Mouse (Mus musculus): ENCODE measurements at regions not wholly inside any gene's neighbourhood (a gene's known extent, or its start where the extent isn't known, plus 50 kb on each side); places are given as distances from the start of the nearest gene placed in this dataset.

DNA sequence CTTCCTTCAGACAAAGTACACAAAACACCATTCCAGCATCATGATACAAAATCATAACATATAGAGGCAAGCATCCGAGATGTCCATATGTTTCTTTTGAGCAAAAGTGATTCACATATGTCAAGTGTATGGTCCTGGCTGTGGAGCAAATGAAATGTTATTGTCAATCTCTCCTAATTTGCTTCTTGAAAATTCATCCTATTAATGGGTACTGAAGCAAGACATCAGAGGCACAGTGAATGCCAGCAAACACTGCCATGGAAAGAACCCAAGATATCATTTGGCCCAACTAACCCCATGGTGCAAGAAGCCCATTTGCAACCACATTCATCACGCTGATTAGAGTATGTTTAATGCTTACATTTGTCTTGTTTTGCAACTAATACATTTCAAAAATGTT, 361.1 kb downstream of the Galc start:
- no peak overlapping the region for H3K4me3 ChIP-seq (replicated peaks; ENCODE audit: extremely low read depth, low read depth, low read length)
- TF ChIP-seq CTCF (IDR thresholded peaks at IDR 0.05; ENCODE audit: insufficient read depth, low read length) (no peak), POLR2A (IDR thresholded peaks at IDR 0.05; ENCODE audit: borderline replicate concordance, extremely low read depth, low read depth, low read length) (no peak)
- DNase-seq: no peak
- 73% methylated on average over 2 of the region's 2 CpGs for WGBS
- no peaks in the 10 kb centered on the region for H3K4me1 ChIP-seq (ENCODE audit: control insufficient read depth, insufficient read depth, low read length)

DNA sequence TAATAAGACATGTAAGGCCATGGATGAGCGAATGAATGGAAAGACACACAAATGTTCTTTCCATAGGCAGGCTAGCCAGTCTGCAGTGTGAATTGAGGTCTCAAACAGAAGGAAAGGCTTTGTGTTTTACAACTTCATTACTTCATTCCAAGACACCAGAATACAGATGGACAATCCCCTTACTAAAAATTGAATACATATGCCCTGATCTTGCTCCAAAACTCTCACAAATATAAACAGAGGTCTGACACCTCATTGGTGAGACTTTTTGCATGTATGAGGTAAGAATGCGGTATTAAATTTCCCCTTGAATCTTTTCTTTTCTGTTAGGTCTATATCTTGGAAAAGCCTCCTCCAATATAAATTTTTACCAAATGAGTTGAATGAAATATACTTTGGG, 363.3 kb downstream of the Galc start:
- 90% methylated on average over 2 of the region's 2 CpGs for WGBS
- Histone ChIP-seq H3K4me3 (replicated peaks; ENCODE audit: extremely low read depth, low read depth, low read length) (no peak overlapping the region), H3K4me1 (ENCODE audit: control insufficient read depth, insufficient read depth, low read length) (no peaks in the 10 kb centered on the region)
- TF ChIP-seq CTCF (IDR thresholded peaks at IDR 0.05; ENCODE audit: insufficient read depth, low read length) (no peak), POLR2A (IDR thresholded peaks at IDR 0.05; ENCODE audit: borderline replicate concordance, extremely low read depth, low read depth, low read length) (no peak)
- no peak for DNase-seq

DNA sequence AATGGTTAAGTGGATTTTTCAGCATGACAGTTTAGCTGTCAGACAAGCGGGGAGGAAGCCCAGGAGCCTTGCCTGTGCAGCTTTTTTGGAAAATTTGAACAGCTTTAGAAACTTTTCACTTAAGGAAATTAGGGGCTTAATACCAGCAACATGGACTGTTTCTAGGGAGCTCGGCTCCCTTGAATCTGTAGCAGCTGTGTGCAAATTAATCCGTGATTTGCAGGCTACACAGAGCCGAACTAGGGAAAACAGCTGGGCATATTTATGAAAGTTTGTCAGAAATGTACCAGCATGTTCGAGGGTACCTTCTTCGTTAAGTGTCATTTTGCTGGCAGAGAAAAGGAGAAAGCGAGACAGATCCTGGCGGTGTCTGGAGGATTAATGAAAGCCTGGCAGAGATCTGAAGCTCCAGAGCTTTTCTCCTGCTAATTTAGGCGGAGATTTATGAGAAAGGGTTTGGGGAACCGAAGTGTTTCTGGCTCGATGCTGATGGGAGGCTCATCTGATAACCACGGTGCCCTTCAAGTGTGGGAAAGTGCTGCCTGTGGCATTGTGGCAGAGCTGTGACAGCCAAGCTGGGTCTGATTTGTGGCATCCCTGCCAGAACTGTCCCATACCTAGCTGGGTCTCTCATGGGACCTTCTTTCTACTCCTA, 370.3 kb downstream of the Galc start:
- TF ChIP-seq CTCF (IDR thresholded peaks at IDR 0.05; ENCODE audit: insufficient read depth, low read length): no peak
- TF ChIP-seq POLR2A (IDR thresholded peaks at IDR 0.05; ENCODE audit: borderline replicate concordance, extremely low read depth, low read depth, low read length): no peak
- no peak for DNase-seq
- no peaks in the 10 kb centered on the region for H3K4me1 ChIP-seq (ENCODE audit: control insufficient read depth, insufficient read depth, low read length)
- WGBS: 26% methylated on average over 12 of the region's 12 CpGs
- no peak overlapping the region for H3K4me3 ChIP-seq (replicated peaks; ENCODE audit: extremely low read depth, low read depth, low read length)

DNA sequence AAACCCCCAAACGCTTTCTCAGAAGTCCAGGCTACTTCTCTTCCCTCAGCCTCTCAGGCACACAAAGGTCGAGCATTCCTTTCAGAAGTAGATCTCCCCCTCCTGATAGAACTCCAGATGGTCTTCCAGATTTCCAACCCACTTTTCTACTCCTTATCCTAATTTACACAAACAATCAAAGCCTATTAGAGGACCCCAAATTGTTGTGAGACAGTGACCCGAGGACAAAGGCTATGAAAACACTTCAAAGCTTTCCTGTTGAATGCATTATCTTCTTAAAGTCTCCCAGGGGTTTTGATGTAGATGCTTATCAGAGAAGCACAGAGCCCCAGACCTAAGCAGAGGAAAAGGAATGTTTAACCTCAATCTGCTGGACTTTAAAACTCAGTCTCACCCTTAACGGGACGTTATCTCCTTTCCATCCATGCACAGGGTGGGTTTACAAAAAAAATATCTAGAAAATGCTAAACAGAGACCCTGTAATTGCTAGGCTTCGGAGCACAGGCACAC, 370.9 kb downstream of the Galc start:
- 18% methylated on average over 6 of the region's 6 CpGs for WGBS
- Histone ChIP-seq H3K4me3 (replicated peaks; ENCODE audit: extremely low read depth, low read depth, low read length) (no peak overlapping the region), H3K4me1 (ENCODE audit: control insufficient read depth, insufficient read depth, low read length) (no peaks in the 10 kb centered on the region)
- no peak for DNase-seq
- TF ChIP-seq CTCF (IDR thresholded peaks at IDR 0.05; ENCODE audit: insufficient read depth, low read length) (no peak), POLR2A (IDR thresholded peaks at IDR 0.05; ENCODE audit: borderline replicate concordance, extremely low read depth, low read depth, low read length) (no peak)

DNA sequence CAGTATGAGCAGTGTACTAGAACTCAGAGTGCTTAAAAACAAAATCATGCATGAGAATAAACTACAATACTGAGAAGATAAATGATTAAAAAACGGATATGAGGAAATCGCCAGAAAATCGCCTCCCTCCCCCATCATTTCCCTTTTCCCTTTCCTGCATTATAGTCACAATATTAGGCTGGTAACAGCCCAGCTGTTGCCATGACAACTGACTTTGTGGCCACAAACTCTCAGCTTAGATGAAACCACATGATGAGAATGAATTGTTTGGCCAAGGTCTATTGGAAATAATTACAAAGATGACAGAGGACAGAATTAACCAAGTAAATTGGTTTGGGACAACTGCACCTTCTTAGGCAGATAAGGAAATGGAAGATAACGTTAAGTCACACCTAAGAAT, 376.8 kb downstream of the Galc start:
- no peak for DNase-seq
- no peaks in the 10 kb centered on the region for H3K4me1 ChIP-seq (ENCODE audit: control insufficient read depth, insufficient read depth, low read length)
- WGBS: 40% methylated on average over 4 of the region's 4 CpGs
- TF ChIP-seq POLR2A (IDR thresholded peaks at IDR 0.05; ENCODE audit: borderline replicate concordance, extremely low read depth, low read depth, low read length) (no peak), CTCF (IDR thresholded peaks at IDR 0.05; ENCODE audit: insufficient read depth, low read length) (no peak)
- H3K4me3 ChIP-seq (replicated peaks; ENCODE audit: extremely low read depth, low read depth, low read length): no peak overlapping the region

DNA sequence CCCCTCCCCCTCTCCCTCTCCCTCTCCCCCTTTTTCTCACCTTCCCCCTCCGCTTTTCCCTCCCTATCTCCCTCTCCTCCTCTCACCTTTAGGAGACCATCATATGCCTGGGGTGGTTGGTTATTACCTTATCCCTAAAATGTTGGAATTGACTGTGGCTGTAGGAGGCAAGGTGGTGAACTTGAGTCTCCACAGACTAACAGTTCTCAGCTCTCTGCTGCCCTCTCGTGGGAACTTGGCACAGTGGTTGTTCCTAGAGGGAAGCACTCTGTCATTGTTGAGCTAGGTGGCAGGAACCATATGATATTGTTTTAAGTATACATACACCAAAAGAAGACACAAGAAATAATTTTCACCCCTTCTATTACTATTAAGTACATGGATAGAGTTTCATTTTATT, 386.9 kb downstream of the Galc start:
- TF ChIP-seq POLR2A (IDR thresholded peaks at IDR 0.05; ENCODE audit: borderline replicate concordance, extremely low read depth, low read depth, low read length) (no peak), CTCF (IDR thresholded peaks at IDR 0.05; ENCODE audit: insufficient read depth, low read length) (peak; percentile 71)
- H3K4me3 ChIP-seq (replicated peaks; ENCODE audit: extremely low read depth, low read depth, low read length): no peak overlapping the region
- 5% methylated on average over 2 of the region's 2 CpGs for WGBS
- DNase-seq: peak; percentile 49
- no peaks in the 10 kb centered on the region for H3K4me1 ChIP-seq (ENCODE audit: control insufficient read depth, insufficient read depth, low read length)

DNA sequence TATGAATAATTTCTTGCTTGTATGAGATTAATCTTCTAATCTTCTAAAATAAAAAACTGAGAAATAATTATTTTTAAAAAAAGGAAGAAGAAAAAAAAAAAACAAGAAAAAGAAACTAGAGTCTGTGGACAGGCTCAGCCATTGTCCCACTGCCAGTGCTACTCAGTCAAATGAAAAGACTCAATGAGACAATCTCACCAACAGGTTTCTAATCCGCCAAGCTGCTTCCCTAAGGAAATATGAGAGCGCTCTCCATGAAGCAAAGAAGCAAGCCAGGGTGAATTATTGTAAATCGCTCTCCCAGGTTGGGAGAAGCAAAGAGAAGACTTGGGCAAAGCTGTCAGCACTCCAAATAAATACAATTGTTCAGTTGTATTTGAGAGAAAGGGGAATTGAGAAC, 396.3 kb downstream of the Galc start:
- no peak for DNase-seq
- WGBS: 80% methylated on average over 3 of the region's 3 CpGs
- TF ChIP-seq POLR2A (IDR thresholded peaks at IDR 0.05; ENCODE audit: borderline replicate concordance, extremely low read depth, low read depth, low read length) (no peak), CTCF (IDR thresholded peaks at IDR 0.05; ENCODE audit: insufficient read depth, low read length) (no peak)
- Histone ChIP-seq H3K4me3 (replicated peaks; ENCODE audit: extremely low read depth, low read depth, low read length) (no peak overlapping the region), H3K4me1 (ENCODE audit: control insufficient read depth, insufficient read depth, low read length) (no peaks in the 10 kb centered on the region)

DNA sequence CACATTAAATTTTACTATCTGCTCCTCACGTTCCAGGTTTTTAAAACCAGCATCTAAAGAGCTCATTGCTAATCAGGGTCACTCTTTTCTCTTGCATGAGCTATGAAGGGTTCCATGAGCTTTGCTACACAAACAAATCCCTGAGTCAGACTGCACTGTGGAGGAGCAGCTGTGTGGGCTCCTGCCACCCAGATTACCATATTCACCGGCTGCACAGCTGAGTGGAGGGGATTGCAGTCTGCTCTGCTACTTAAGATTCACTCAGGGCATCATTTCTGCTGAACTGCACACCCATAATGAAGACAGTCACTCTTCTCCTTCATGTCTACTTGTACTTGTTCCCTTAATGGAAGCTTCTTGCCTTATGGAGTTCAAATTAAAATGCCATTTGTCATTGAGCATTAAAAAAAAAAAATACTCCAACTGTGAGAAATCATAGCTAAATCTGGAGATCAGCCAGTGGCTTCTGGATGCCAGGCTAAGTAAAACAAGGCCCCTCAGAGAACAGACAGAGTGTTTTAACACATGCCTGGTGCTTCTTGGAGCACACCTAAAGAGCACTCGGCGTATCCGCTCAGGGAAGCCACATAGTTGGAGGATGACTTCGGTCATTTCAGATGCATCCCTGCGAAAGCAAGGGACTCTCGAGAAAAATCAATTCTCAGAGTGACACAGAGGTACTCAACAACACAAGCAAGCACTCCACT, 422.9 kb downstream of the Galc start:
- WGBS: 83% methylated on average over 8 of the region's 8 CpGs
- H3K4me1 ChIP-seq (ENCODE audit: control insufficient read depth, insufficient read depth, low read length): no peaks in the 10 kb centered on the region
- DNase-seq: no peak
- H3K4me3 ChIP-seq (replicated peaks; ENCODE audit: extremely low read depth, low read depth, low read length): no peak overlapping the region
- TF ChIP-seq CTCF (IDR thresholded peaks at IDR 0.05; ENCODE audit: insufficient read depth, low read length) (no peak), POLR2A (IDR thresholded peaks at IDR 0.05; ENCODE audit: borderline replicate concordance, extremely low read depth, low read depth, low read length) (no peak)

DNA sequence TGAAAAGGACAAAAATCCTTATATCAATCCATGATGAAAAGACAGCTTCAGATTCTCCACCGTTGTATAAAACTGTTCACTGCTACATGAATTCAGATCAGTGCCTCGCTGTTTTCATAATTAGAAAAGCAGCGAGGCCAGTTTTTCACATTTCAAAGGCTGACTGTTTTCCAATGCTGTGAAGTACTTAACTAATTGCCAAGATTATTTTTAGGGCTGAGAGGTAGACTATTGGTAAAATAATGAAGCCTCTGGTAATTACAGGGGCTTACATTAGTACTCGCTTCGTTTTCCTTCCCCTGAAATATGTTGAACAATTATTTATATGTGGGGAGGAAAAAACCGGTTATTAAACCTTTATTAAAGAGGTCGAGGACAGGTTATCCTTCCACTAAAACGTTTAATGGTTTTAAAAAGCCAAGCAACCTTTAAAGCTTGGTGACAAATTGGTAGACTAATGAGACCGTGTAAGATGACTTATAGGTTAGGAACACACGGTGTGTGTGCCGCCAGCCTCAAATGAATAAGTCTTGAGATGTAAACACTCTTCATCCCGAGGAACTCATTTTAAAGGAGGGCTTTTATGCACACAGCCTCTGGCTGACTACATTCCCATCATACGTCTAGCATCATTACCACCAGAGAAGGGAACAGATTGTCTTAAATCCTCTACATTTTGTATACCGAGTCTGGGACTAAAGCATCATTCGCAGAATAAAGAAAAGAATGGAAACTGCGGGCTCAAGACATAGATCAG, 465.7 kb downstream of the Galc start:
- 75% methylated on average over 16 of the region's 16 CpGs for WGBS
- H3K4me1 ChIP-seq (ENCODE audit: control insufficient read depth, insufficient read depth, low read length): no peaks in the 10 kb centered on the region
- no peak for TF ChIP-seq POLR2A (IDR thresholded peaks at IDR 0.05; ENCODE audit: borderline replicate concordance, extremely low read depth, low read depth, low read length)
- TF ChIP-seq CTCF (IDR thresholded peaks at IDR 0.05; ENCODE audit: insufficient read depth, low read length): no peak
- DNase-seq: no peak
- H3K4me3 ChIP-seq (replicated peaks; ENCODE audit: extremely low read depth, low read depth, low read length): no peak overlapping the region

Data from lung, adult 2 months (tissue).